Mouse (Mus musculus) megakaryocyte, embryonic 14.5 days (primary cell): ENCODE results near the gene Schip1.

Experiments
- FLI1 ChIP-seq: IDR thresholded peaks from 2 replicates; pipeline ENCODE4 v1.6.1; 2012; ENCODE audit warnings: low read length, inconsistent platforms, mixed read lengths
- GATA1 ChIP-seq: IDR thresholded peaks from 3 replicates; pipeline ENCODE4 v1.6.1; 2012; ENCODE audit warnings: mixed read lengths, low read length, inconsistent platforms, borderline replicate concordance

DNA sequence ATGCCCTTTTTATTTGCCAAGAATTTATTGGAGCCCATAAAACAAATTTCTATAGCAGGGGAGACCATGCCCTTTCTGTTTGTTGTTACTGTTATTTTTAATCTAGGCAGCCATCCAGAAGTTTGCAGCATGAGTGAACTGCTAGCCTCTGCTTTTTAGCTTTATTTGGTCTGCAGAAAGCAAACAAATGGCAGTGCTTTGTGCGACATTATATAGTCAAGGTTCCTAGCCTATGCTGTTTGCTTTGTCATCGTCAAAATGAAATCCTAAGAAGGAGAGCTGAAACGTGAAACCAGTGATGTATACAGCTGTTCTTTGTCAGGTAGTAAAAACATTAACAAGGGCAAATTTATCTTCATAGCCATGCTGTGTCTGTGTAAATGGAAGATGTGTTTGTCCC, 286.9 kb downstream of the Schip1 start:
- no peak for TF ChIP-seq GATA1
- no peak for TF ChIP-seq FLI1
